Mouse (Mus musculus) layer of hippocampus, postnatal 36 days (tissue): ENCODE data around the gene Gm16503. TPM values are rescaled to one million over a fixed set of nuclear protein-coding genes. Genes with fewer than 3 reads are reported as not detected.
"Not testable (repeated sequence)": the region's sequence is repeated elsewhere in the genome, so short reads cannot be mapped to it uniquely, and the experiment has no call there.

Experiments
- DNase-seq, 2 experiments: peaks; one replicate each; pipeline ENCODE4 v3.0.0; 2022
- total RNA-seq, 2 experiments: library from RNA; stranded (reverse); gene quantifications; 2 replicates each; pipeline ENCODE4 v1.2.3; 2021

Gm16503 gene
- total RNA-seq = under 1 TPM; 0.20 to 0.33 TPM

GRCm38 (mm10) chr4:147539918-147540317 lies at the start of gene Gm16503:
Gm16503 (plus strand) TSS chr4:147540218.
- DNase-seq = not testable (repeated sequence)

GRCm38 (mm10) chr4:147492117-147492516 lies 47.9 kb upstream of the Gm16503 start, which contains the start of gene Zfp982:
Zfp982 (plus strand) TSS chr4:147492417.
- not testable (repeated sequence) for DNase-seq

GRCm38 (mm10) chr4:147498772-147499613 lies 41.0 kb upstream of the Gm16503 start:
- not testable (repeated sequence) for DNase-seq

- no peak for DNase-seq
These were observed 30.8 kb upstream of the Gm16503 start for GRCm38 (mm10) chr4:147509174-147509573.

GRCm38 (mm10) chr4:147518981-147519380 lies 21.0 kb upstream of the Gm16503 start:
- no peak for DNase-seq

- no peak for DNase-seq
These were observed 19.9 kb upstream of the Gm16503 start for GRCm38 (mm10) chr4:147520100-147520499.

GRCm38 (mm10) chr4:147525125-147525524 lies 14.9 kb upstream of the Gm16503 start:
- no peak for DNase-seq

- DNase-seq = no peak
These were observed 9.7 kb upstream of the Gm16503 start for GRCm38 (mm10) chr4:147530366-147530765.

- DNase-seq = not testable (repeated sequence)
These were observed 4.1 kb upstream of the Gm16503 start for GRCm38 (mm10) chr4:147535916-147536315.

GRCm38 (mm10) chr4:147537702-147538101 lies 2.3 kb upstream of the Gm16503 start:
- no peak for DNase-seq

GRCm38 (mm10) chr4:147541105-147541504 lies 1.1 kb downstream of the Gm16503 start:
- DNase-seq = no peak

GRCm38 (mm10) chr4:147553071-147553470 lies 13.1 kb downstream of the Gm16503 start, which contains the start of gene Zfp985:
Zfp985 (plus strand) TSS chr4:147553277.
- not testable (repeated sequence) for DNase-seq

GRCm38 (mm10) chr4:147554361-147554760 lies 14.3 kb downstream of the Gm16503 start:
- not testable (repeated sequence) for DNase-seq

GRCm38 (mm10) chr4:147556921-147557320 lies 16.9 kb downstream of the Gm16503 start:
- DNase-seq = not testable (repeated sequence)

- DNase-seq = not testable (repeated sequence)
These were observed 18.0 kb downstream of the Gm16503 start for GRCm38 (mm10) chr4:147558011-147558410.

- DNase-seq = not testable (repeated sequence)
These were observed 19.1 kb downstream of the Gm16503 start for GRCm38 (mm10) chr4:147559096-147559495.

- no peak for DNase-seq
These were observed 25.6 kb downstream of the Gm16503 start for GRCm38 (mm10) chr4:147565426-147566220.

GRCm38 (mm10) chr4:147571156-147571555 lies 31.1 kb downstream of the Gm16503 start:
- DNase-seq = not testable (repeated sequence)

- DNase-seq = not testable (repeated sequence)
These were observed 39.4 kb downstream of the Gm16503 start for GRCm38 (mm10) chr4:147579371-147579770.

GRCm38 (mm10) chr4:147586511-147587473 lies 46.8 kb downstream of the Gm16503 start:
- no peak for DNase-seq
